Mouse (Mus musculus) liver, postnatal 0 days (tissue): ENCODE measurements around the gene Rpusd2.

Experiments used
- CTCF ChIP-seq: sonication (generic); IDR thresholded peaks from 2 replicates; pipeline ENCODE4 v1.5.1; 2016; ENCODE audit warnings: antibody characterized with exemption, low read depth
- EP300 ChIP-seq: IDR thresholded peaks from 2 replicates; pipeline ENCODE4 v1.6.1; 2016; ENCODE audit warnings: antibody characterized with exemption, low read depth, mild to moderate bottlenecking

- TF ChIP-seq CTCF = no peak
- no peak for TF ChIP-seq EP300
Observed at GRCm38 (mm10) chr2:119047849-119048248, 13.3 kb downstream of the Rpusd2 start.
